Mouse (Mus musculus): ENCODE measurements around the gene Gucy1b1. TPM values are rescaled to one million over a fixed set of nuclear protein-coding genes. Genes with fewer than 3 reads are reported as not detected.
A peak's percentile ranks its signal among the peaks of the same experiment; 100 is the strongest.

The Gucy1b1 gene
- total RNA-seq (2021), result 100 to 1,000 TPM; 115 to 116 TPM
- long read RNA-seq, transcript Gucy1b1-201 (14 exons, 3,223 nt), result major isoform, 55 of 64 reads
- long read RNA-seq, partial matches to known transcripts, result 5 of 64 reads
- long read RNA-seq, other reads (novel, unspliced or antisense), result 3 of 64 reads

GRCm38 (mm10) chr3:82074201-82074851, at the start of gene Gucy1b1:
Gucy1b1 (minus strand) TSS chr3:82074689.
- DNase-seq (ENCODE audit: low spot score in 2 of 2), result peak; percentile 74 to 83

DNA sequence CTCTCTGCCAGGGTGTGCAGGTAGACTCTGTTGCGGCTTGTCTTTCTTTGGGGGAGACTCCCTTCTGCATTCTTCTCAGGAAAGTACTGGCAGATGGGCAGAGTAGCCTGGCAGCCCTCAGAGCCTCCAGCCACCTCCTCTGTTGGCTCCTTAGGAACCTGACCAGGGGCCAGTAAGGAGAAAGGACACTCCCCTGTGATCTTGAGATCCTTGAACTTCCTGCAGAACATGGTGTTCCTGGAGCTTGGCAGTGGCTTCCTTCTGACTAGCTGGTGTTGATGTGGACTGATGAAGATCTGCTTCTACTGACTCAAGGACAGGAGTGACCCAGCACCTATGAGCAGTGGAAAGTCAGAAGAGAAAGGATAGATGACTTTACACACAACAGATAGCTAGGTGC, 44.4 kb upstream of the Gucy1b1 start:
- DNase-seq (ENCODE audit: low spot score in 2 of 2), result no peak

GRCm38 (mm10) chr3:82112439-82112838, 38.0 kb upstream of the Gucy1b1 start:
- no peak for DNase-seq (ENCODE audit: low spot score in 2 of 2)

DNA sequence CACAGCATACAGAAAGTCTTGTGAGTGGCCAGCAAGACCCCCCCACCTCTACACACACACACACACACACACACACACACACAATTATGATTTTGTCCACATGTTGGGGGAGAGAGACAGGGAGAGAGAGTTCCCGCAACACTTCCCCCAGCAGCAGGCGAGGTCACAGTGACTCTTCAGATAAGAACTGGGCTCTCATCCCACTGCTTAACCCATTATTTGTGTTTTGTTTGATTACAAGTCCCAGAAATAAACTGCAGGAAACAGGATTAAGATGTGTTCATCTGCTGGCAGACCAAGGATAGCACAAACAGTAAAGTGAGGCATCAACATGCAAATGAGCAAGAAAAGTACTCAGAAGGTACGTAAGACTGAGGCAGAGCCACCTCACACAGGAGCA, 37.5 kb upstream of the Gucy1b1 start:
- no peak for DNase-seq (ENCODE audit: low spot score in 2 of 2)

DNA sequence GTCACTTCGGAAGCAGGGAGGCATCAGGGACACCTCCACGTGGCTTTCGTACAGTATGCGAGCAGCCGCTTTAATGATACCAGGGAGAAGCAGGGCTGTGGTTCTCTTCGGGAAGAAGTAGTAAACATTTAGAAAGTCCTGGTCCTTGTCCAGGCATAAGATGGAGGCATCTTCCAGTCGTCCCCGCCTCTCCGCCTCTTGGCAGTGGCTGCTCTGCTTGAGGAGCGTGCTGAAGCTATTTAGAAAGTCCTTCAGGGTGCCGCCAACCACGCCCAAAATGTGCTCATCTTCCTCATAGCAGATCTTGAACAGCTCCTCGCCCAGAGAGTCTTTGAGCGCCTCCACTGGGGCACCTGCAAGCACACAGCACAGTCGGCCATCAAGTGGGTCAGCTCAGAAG, 34.5 kb upstream of the Gucy1b1 start:
- DNase-seq (ENCODE audit: low spot score in 2 of 2), result no peak

- DNase-seq (ENCODE audit: low spot score in 2 of 2), result no peak
Observed at GRCm38 (mm10) chr3:82104229-82104628, 29.7 kb upstream of the Gucy1b1 start.

DNA sequence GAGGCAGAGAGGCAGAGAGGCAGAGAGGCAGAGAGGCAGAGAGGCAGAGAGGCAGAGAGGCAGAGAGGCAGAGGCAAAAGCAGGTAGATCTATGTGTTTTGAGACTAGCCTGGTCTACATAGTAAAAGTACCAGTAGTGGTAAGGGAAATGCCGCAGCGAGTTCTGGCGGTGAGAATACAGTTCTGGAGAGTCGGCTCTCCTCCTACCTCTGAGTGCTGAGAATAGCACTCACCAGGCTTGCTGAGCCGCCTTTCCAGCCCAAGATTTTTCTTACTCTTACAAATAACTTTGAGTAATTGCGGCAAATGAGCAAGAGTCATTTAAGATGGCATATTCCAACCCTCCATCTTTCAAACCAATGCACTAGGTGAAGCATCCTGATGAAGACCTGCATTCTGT, 24.6 kb upstream of the Gucy1b1 start:
- DNase-seq (ENCODE audit: low spot score in 2 of 2), result no peak

- no peak for DNase-seq (ENCODE audit: low spot score in 2 of 2)
Observed at GRCm38 (mm10) chr3:82096801-82097200, 22.3 kb upstream of the Gucy1b1 start.

GRCm38 (mm10) chr3:82073741-82074181, 728 bp downstream of the Gucy1b1 start:
- peak; percentile 74 to 81 for DNase-seq (ENCODE audit: low spot score in 2 of 2)

- DNase-seq (ENCODE audit: low spot score in 2 of 2), result no peak
Observed at GRCm38 (mm10) chr3:82067830-82068229, 6.7 kb downstream of the Gucy1b1 start.

- DNase-seq (ENCODE audit: low spot score in 2 of 2), result no peak
Observed at GRCm38 (mm10) chr3:82061402-82062180, 12.9 kb downstream of the Gucy1b1 start.

GRCm38 (mm10) chr3:82057201-82057600, 17.3 kb downstream of the Gucy1b1 start:
- DNase-seq (ENCODE audit: low spot score in 2 of 2), result no peak

GRCm38 (mm10) chr3:82054283-82054974, 20.1 kb downstream of the Gucy1b1 start:
- no peak for DNase-seq (ENCODE audit: low spot score in 2 of 2)

DNA sequence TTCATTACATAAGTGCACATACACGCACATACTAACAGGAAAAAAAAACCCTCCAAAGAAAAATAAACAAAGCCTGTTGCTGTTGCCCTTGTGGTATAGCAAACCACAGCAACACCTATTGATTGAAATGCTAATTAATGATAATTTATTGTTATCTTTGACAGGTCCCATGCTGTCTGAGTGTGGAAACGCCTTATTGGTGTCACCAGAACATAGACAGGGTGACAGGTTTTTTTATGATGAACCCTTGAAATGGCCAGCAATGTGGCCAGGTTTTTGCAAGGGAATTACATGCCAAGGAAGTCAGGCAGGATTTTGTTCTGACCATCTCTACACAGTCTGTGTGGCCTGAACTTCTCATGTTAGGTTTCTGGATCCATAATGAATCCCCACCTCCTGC, 22.5 kb downstream of the Gucy1b1 start:
- DNase-seq (ENCODE audit: low spot score in 2 of 2), result no peak

GRCm38 (mm10) chr3:82051468-82051867, 23.0 kb downstream of the Gucy1b1 start:
- DNase-seq (ENCODE audit: low spot score in 2 of 2), result no peak

DNA sequence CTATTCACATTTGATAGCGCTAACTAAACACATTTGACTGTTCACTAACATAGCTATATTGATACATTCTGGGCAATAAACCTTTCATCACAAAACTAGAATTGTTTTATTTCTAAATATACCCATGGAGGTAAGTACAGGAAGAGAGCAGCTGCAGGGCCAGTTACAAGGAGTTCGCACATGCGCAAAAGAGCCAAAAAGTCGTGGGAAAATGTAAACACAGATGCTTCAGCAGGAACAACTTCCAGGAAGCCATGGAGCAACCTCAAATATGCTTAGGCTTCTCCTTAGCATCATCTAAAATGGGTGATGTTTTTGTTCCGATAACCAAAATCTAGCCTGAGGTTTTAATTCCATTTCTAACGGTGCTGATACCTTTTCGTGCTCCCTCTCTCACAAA, 25.8 kb downstream of the Gucy1b1 start:
- DNase-seq (ENCODE audit: low spot score in 2 of 2), result no peak

DNA sequence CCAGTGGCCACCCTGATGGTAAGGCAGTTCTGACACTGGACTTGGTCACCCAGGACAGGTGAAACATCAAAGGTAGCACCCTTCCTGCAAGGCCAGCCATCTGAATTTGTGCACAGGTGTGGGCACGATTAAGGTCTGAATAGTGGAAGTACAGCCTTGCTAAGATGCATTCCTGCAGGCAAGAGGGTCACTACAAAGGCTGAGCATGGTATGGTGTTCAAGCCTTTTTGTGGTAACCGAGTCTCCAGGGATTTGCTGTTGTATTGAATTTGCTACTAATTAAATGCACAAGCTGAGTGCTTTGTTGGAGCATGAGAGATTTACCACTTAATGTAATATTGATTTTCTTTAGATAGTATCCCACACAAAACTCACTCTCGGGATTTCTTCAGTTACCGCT, 26.4 kb downstream of the Gucy1b1 start:
- no peak for DNase-seq (ENCODE audit: low spot score in 2 of 2)

- DNase-seq (ENCODE audit: low spot score in 2 of 2), result peak; percentile 59 to 66
Observed at GRCm38 (mm10) chr3:82047100-82047753, 27.3 kb downstream of the Gucy1b1 start.

GRCm38 (mm10) chr3:82046087-82046486, 28.4 kb downstream of the Gucy1b1 start:
- DNase-seq (ENCODE audit: low spot score in 2 of 2), result no peak

- DNase-seq (ENCODE audit: low spot score in 2 of 2), result no peak
Observed at GRCm38 (mm10) chr3:82044902-82045301, 29.6 kb downstream of the Gucy1b1 start.

- no peak for DNase-seq (ENCODE audit: low spot score in 2 of 2)
Observed at GRCm38 (mm10) chr3:82043676-82044075, 30.8 kb downstream of the Gucy1b1 start.

Measured in layer of hippocampus, postnatal 10 days (tissue).